Mouse (Mus musculus): ENCODE measurements at regions not wholly inside any gene's neighbourhood (a gene's known extent, or its start where the extent isn't known, plus 50 kb on each side); places are given as distances from the start of the nearest gene placed in this dataset.

- no peak for DNase-seq (ENCODE audit: inconsistent ontology term)
Measured at GRCm38 (mm10) chr1:20669769-20670168, 51.9 kb upstream of the Pkhd1 start.

- DNase-seq (ENCODE audit: inconsistent ontology term) = no peak
Measured at GRCm38 (mm10) chr1:20670489-20670888, 52.6 kb upstream of the Pkhd1 start.

- DNase-seq (ENCODE audit: inconsistent ontology term) = no peak
Measured at GRCm38 (mm10) chr1:20670906-20671768, 53.3 kb upstream of the Pkhd1 start.

GRCm38 (mm10) chr1:20671769-20672150 lies 53.9 kb upstream of the Pkhd1 start:
- no peak for DNase-seq (ENCODE audit: inconsistent ontology term)

GRCm38 (mm10) chr1:20672246-20672645 lies 54.4 kb upstream of the Pkhd1 start:
- no peak for DNase-seq (ENCODE audit: inconsistent ontology term)

GRCm38 (mm10) chr1:20672951-20673350 lies 55.1 kb upstream of the Pkhd1 start:
- no peak for DNase-seq (ENCODE audit: inconsistent ontology term)

- DNase-seq (ENCODE audit: inconsistent ontology term) = no peak
Measured at GRCm38 (mm10) chr1:20673351-20673750, 55.5 kb upstream of the Pkhd1 start.

- DNase-seq (ENCODE audit: inconsistent ontology term) = no peak
Measured at GRCm38 (mm10) chr1:20674615-20675014, 56.1 kb upstream of the Il17a start.

GRCm38 (mm10) chr1:20677987-20678386 lies 52.7 kb upstream of the Il17a start:
- DNase-seq (ENCODE audit: inconsistent ontology term) = peak; percentile 87

GRCm38 (mm10) chr1:20678823-20679222 lies 51.9 kb upstream of the Il17a start:
- DNase-seq (ENCODE audit: inconsistent ontology term) = peak; percentile 20

GRCm38 (mm10) chr1:20679299-20679698 lies 51.4 kb upstream of the Il17a start:
- no peak for DNase-seq (ENCODE audit: inconsistent ontology term)

GRCm38 (mm10) chr1:20679744-20680341 lies 50.9 kb upstream of the Il17a start:
- DNase-seq (ENCODE audit: inconsistent ontology term) = no peak

GRCm38 (mm10) chr1:20680553-20680952 lies 50.2 kb upstream of the Il17a start:
- DNase-seq (ENCODE audit: inconsistent ontology term) = no peak

Measured in Muller cell, postnatal 12 days (primary cell).